Mouse (Mus musculus) lung, adult 18-20 months (tissue): ENCODE data around the gene Gng5.

Experiments
- DNase-seq, 2 experiments: peaks; one replicate each; pipeline ENCODE4 v3.0.0; 2022; ENCODE audit warnings: mixed read lengths in 2 of 2

Gene Gng5

GRCm38 (mm10) chr3:146543632-146544031 lies 44.0 kb downstream of the Gng5 start:
- DNase-seq = no peak

- no peak for DNase-seq
Measured at GRCm38 (mm10) chr3:146554816-146555215, 55.2 kb downstream of the Gng5 start.
